Mouse (Mus musculus): ENCODE results near the gene Gm11437.

Gm11437 gene

DNA sequence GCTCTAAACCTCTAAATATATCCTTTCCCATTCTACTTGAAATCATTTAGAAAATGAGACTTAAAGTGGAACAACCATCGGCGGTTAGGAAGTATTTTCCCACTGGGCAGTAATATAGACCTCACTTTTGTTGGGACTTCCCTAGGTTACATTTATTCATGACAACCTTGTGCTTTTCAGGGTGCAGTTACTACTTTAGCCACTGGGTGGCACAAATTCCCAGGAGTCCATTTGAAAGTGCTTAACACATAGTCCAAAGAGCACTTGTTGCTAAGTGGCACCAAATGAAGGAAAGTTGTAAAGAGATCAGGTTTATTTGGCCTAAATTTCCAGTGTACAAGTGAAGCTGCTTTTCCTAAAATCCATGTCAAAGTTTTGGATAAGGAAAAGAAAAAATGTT lies 25.5 kb downstream of the Gm11437 start:
- peak; percentile 76 for DNase-seq

DNA sequence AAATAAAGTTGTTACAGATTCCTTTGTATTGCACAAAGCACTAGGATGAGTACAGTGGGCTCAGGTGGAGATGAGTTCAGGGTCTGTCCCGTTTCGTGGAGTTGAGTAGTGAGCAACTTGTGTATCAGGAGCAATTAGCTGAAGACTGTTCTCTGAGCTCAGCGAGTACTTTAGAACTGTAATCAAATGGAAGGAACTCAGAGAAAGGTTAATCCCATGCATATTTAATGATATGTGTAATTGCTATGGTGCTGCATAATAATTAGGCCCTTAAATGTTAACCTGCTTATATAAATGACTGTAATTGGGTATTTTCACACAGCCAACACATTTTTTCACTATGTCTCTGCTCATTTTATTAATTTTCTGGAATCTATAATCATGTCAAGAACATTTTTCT lies 30.8 kb downstream of the Gm11437 start:
- no peak for DNase-seq

GRCm38 (mm10) chr11:84134331-84134860 lies 32.9 kb downstream of the Gm11437 start:
- no peak for DNase-seq

GRCm38 (mm10) chr11:84129799-84130185 lies 37.5 kb downstream of the Gm11437 start:
- DNase-seq: no peak

DNA sequence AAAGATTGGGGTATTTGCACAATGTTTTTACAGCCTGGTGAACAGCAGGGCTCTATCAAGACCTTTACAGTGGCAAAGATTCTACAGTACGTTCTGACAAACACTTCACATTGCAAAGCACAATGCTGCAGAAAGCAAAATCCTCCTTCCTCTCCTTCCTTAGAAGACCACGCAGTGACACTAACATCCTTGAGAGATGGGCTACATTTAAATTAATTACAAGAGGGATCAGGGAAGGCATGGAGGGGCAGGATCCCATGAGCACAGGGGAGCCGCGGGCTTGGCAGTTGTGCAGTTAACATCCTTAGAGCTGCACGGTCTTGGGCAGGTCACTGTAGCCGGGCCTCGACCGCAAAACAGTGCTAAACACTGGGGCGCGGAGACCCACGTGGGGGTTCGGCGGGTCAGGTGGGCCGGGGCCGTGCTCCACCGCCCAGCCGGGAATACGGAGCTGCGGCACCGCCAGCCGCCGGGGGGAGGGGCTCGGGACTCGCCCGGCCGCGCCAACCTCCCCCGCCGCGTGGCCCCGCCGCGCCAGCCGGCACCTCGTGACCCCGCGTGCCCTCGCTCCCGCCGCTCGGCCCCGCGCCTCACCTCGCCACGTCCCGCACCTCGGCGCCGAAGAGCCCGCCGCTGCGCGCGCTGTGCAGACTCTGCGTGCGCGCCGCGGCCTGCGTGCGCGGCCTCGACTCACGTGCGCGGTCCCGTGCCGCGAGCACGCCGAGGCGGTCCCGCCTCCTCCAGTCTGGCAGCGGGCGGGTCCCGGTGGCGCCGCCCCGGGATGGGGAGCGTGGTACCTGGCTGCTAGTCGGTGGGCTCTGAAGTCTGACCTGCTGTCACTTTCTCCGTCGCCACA lies 38.1 kb downstream of the Gm11437 start, which contains the start of the genes Tada2a and Acaca:
Gene Tada2a (minus strand): TSS at position 658 of the 856 bp plus-strand sequence.
Gene Acaca (plus strand): TSS at position 730 of the 856 bp plus-strand sequence.
- peak; percentile 90 for DNase-seq

DNA sequence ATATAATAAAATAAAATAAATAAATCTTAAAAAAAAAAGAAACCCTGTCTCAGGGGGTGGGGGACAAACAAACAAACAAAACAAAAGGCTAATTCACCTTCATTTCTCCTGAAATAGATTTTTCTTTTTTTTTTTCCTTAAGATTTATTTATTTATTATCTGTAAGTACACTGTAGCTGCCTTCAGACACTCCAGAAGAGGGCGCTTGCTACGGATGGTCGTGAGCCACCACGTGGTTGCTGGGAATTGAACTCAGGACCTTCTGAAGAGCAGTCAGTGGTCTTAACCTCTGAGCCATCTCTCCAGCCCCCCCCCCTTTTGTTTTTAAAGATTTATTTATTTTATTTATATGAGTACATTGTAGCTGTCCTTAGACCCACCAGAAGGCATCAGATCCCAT lies 39.3 kb downstream of the Gm11437 start:
- no peak for DNase-seq

GRCm38 (mm10) chr11:84121051-84121956 lies 46.0 kb downstream of the Gm11437 start:
- DNase-seq: no peak

- DNase-seq: no peak
These were observed 49.8 kb downstream of the Gm11437 start for GRCm38 (mm10) chr11:84117431-84117830.

DNA sequence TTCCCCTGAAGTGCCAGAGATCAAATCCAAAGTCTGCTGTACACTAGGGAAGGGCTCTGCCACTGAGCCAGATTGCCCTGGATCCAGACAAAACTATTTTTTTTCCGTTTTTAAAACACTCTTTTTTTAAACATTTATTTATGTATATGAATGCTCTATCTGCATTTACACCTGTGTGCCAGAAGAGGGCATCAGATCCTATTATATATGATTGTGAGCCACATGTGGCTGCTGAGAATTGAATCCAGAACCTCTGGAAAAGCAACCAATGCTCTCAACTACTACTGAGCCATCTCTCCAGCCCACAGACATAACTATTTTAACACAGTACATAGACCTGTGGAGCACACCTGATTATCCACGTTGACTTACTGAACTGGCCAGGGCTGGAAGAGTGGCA lies 51.1 kb downstream of the Gm11437 start:
- DNase-seq: no peak

- DNase-seq: no peak
These were observed 51.6 kb downstream of the Gm11437 start for GRCm38 (mm10) chr11:84115646-84116045.

- no peak for DNase-seq
These were observed 53.7 kb downstream of the Gm11437 start for GRCm38 (mm10) chr11:84113623-84114022.

- DNase-seq: no peak
These were observed 60.1 kb downstream of the Gm11437 start for GRCm38 (mm10) chr11:84107137-84107536.

GRCm38 (mm10) chr11:84104036-84104435 lies 63.2 kb downstream of the Gm11437 start:
- DNase-seq: no peak

- DNase-seq: no peak
These were observed 66.1 kb downstream of the Gm11437 start for GRCm38 (mm10) chr11:84101182-84101581.
